Mouse (Mus musculus) forebrain, embryonic 15.5 days (tissue): ENCODE results near the gene E330009J07Rik. TPM values are rescaled to one million over a fixed set of nuclear protein-coding genes. Genes with fewer than 3 reads are reported as not detected.

ENCODE experiments used
- ATAC-seq: fragments of 200-750 bp; cut with Nextera tagmentation; replicated peaks from 2 replicates; pipeline ENCODE4 v1.8.0; 2017; ENCODE audit warnings: mild to moderate bottlenecking, moderate TSS enrichment, moderate library complexity
- H3K27ac ChIP-seq: fragments of 300-500 bp; sonication (generic); replicated peaks from 2 replicates; pipeline ENCODE4 v1.5.1; 2015; ENCODE audit warnings: mild to moderate bottlenecking, inconsistent platforms
- H3K27me3 ChIP-seq: fragments of 300-500 bp; sonication (generic); 2 replicates; pipeline ENCODE4 v1.6.1; 2015; ENCODE audit warnings: inconsistent platforms
- H3K36me3 ChIP-seq: fragments of 300-500 bp; sonication (generic); 2 replicates; pipeline ENCODE4 v1.6.1; 2015; ENCODE audit warnings: mild to moderate bottlenecking, inconsistent platforms
- H3K4me1 ChIP-seq: fragments of 300-500 bp; sonication (generic); 2 replicates; pipeline ENCODE4 v1.6.1; 2015; ENCODE audit warnings: inconsistent platforms
- H3K4me2 ChIP-seq: fragments of 300-500 bp; sonication (generic); replicated peaks from 2 replicates; pipeline ENCODE4 v1.6.1; 2015; ENCODE audit warnings: mild to moderate bottlenecking, inconsistent platforms
- H3K4me3 ChIP-seq: fragments of 300-500 bp; sonication (generic); 2 replicates; pipeline ENCODE4 v1.5.1; 2015; ENCODE audit warnings: mild to moderate bottlenecking, inconsistent platforms
- H3K9ac ChIP-seq: fragments of 300-500 bp; sonication (generic); replicated peaks from 2 replicates; pipeline ENCODE4 v1.6.1; 2015; ENCODE audit warnings: mild to moderate bottlenecking, inconsistent platforms
- H3K9me3 ChIP-seq: fragments of 300-500 bp; sonication (generic); 2 replicates; pipeline ENCODE4 v1.6.1; 2016; ENCODE audit warnings: inconsistent platforms
- WGBS: fragments of 180-500 bp; shearing (Covaris S2); methylation state at CpG from one replicate; pipeline ENCODE4 v1.1.7; 2015; ENCODE audit warnings: mixed read lengths; 5-methylcytosine and 5-hydroxymethylcytosine counted together
- polyA plus RNA-seq: library from polyadenylated mRNA; unstranded; fragments of >200 nt; fragmentation: Nextera tagmentation; extraction: Ambion mirVana; gene quantifications from 2 replicates; pipeline ENCODE4 v1.2.1, GENCODE M21; 2015

Gene E330009J07Rik
- polyA plus RNA-seq, 1 experiment from 2014 or later: 52.5 TPM

GRCm38 (mm10) chr6:40439731-40440130 is 3.8 kb upstream of the E330009J07Rik start:
- Histone ChIP-seq H3K9ac (no peak overlapping the region), H3K4me2 (no peak overlapping the region), H3K27me3 (no peaks in the 10 kb centered on the region), H3K4me3 (no peak overlapping the region), H3K9me3 (no peaks in the 10 kb centered on the region), H3K4me1 (peaks cover 37% of the 10 kb centered on the region), H3K36me3 (no peaks in the 10 kb centered on the region), H3K27ac (peak overlapping the region; percentile 58)
- 55% methylated on average over 12 of the region's 12 CpGs for WGBS
- no peak for ATAC-seq

- WGBS: 62% methylated on average over 5 of the region's 5 CpGs
- Histone ChIP-seq H3K4me3 (no peak within 1 kb of the TSS), H3K9ac (no peak within 1 kb of the TSS), H3K9me3 (no peaks in the 10 kb centered on the region), H3K4me2 (no peak within 1 kb of the TSS), H3K36me3 (no peaks in the 10 kb centered on the region), H3K27me3 (no peaks in the 10 kb centered on the region), H3K27ac (peak within 1 kb of the TSS; percentile 58), H3K4me1 (peaks cover 45% of the 10 kb centered on the region)
- no peak for ATAC-seq
Observed at GRCm38 (mm10) chr6:40438936-40439335, 3.0 kb upstream of the E330009J07Rik start, which contains the start of gene Wee2. Gene Wee2 (plus strand): TSS chr6:40439088.

GRCm38 (mm10) chr6:40435151-40436046 is 536 bp downstream of the E330009J07Rik start:
- no peaks in the 10 kb centered on the region for H3K9me3 ChIP-seq
- no peaks in the 10 kb centered on the region for H3K36me3 ChIP-seq
- no peaks in the 10 kb centered on the region for H3K27me3 ChIP-seq
- WGBS: under 1% methylated on average over 71 of the region's 72 CpGs
- H3K27ac ChIP-seq: peak overlapping the region; percentile 97
- H3K4me1 ChIP-seq: peaks cover 75% of the 10 kb centered on the region
- ATAC-seq: peak; percentile 59
- peak overlapping the region; percentile 90 for H3K9ac ChIP-seq
- H3K4me3 ChIP-seq: peak overlapping the region; percentile 71
- H3K4me2 ChIP-seq: peak overlapping the region; percentile 78

- H3K9me3 ChIP-seq: no peaks in the 10 kb centered on the region
- no peak for ATAC-seq
- H3K4me1 ChIP-seq: peaks cover 77% of the 10 kb centered on the region
- no peaks in the 10 kb centered on the region for H3K27me3 ChIP-seq
- peak overlapping the region; percentile 78 for H3K4me2 ChIP-seq
- WGBS: 9% methylated on average over 7 of the region's 7 CpGs
- H3K4me3 ChIP-seq: peak overlapping the region; percentile 71
- H3K9ac ChIP-seq: peak overlapping the region; percentile 90
- no peaks in the 10 kb centered on the region for H3K36me3 ChIP-seq
- H3K27ac ChIP-seq: peak overlapping the region; percentile 97
Observed at GRCm38 (mm10) chr6:40434697-40435096, 1.2 kb downstream of the E330009J07Rik start.

- 62% methylated on average over 17 of the region's 17 CpGs for WGBS
- Histone ChIP-seq H3K4me2 (peak overlapping the region; percentile 78), H3K27ac (peak overlapping the region; percentile 91), H3K4me1 (peaks cover 81% of the 10 kb centered on the region), H3K27me3 (no peaks in the 10 kb centered on the region), H3K9ac (no peak overlapping the region), H3K36me3 (no peaks in the 10 kb centered on the region), H3K9me3 (no peaks in the 10 kb centered on the region), H3K4me3 (peak overlapping the region; percentile 20)
- peak; percentile 49 for ATAC-seq
Observed at GRCm38 (mm10) chr6:40432346-40433275, 3.3 kb downstream of the E330009J07Rik start.

GRCm38 (mm10) chr6:40431812-40432211 is 4.1 kb downstream of the E330009J07Rik start:
- Histone ChIP-seq H3K27ac (peak overlapping the region; percentile 91), H3K27me3 (no peaks in the 10 kb centered on the region), H3K36me3 (no peaks in the 10 kb centered on the region), H3K4me3 (peak overlapping the region; percentile 20), H3K9me3 (no peaks in the 10 kb centered on the region), H3K4me1 (peaks cover 84% of the 10 kb centered on the region), H3K9ac (no peak overlapping the region), H3K4me2 (peak overlapping the region; percentile 78)
- ATAC-seq: no peak

GRCm38 (mm10) chr6:40431356-40431755 is 4.6 kb downstream of the E330009J07Rik start:
- no peak for ATAC-seq
- Histone ChIP-seq H3K9me3 (no peaks in the 10 kb centered on the region), H3K36me3 (no peaks in the 10 kb centered on the region), H3K9ac (no peak overlapping the region), H3K27me3 (no peaks in the 10 kb centered on the region), H3K4me3 (peak overlapping the region; percentile 5; the same call in 1 of the 2 replicates), H3K4me1 (peaks cover 80% of the 10 kb centered on the region), H3K4me2 (peak overlapping the region; percentile 78), H3K27ac (peak overlapping the region; percentile 91)
- 43% methylated on average over 4 of the region's 4 CpGs for WGBS

GRCm38 (mm10) chr6:40430878-40431277 is 5.1 kb downstream of the E330009J07Rik start:
- H3K4me2 ChIP-seq: peak overlapping the region; percentile 78
- ATAC-seq: no peak
- H3K27me3 ChIP-seq: no peaks in the 10 kb centered on the region
- H3K9ac ChIP-seq: no peak overlapping the region
- 46% methylated on average over 3 of the region's 3 CpGs for WGBS
- peak overlapping the region; percentile 5; the same call in 1 of the 2 replicates for H3K4me3 ChIP-seq
- no peaks in the 10 kb centered on the region for H3K9me3 ChIP-seq
- no peaks in the 10 kb centered on the region for H3K36me3 ChIP-seq
- H3K27ac ChIP-seq: peak overlapping the region; percentile 91
- H3K4me1 ChIP-seq: peaks cover 77% of the 10 kb centered on the region

GRCm38 (mm10) chr6:40430251-40430650 is 5.7 kb downstream of the E330009J07Rik start:
- Histone ChIP-seq H3K27ac (peak overlapping the region; percentile 91), H3K27me3 (no peaks in the 10 kb centered on the region), H3K4me3 (no peak overlapping the region), H3K36me3 (no peaks in the 10 kb centered on the region), H3K9me3 (no peaks in the 10 kb centered on the region), H3K4me1 (peaks cover 77% of the 10 kb centered on the region), H3K4me2 (peak overlapping the region; percentile 78; the same call in 1 of the 2 replicates), H3K9ac (no peak overlapping the region)
- ATAC-seq: no peak
- WGBS: 89% methylated on average over 3 of the region's 3 CpGs

GRCm38 (mm10) chr6:40429521-40429931 is 6.4 kb downstream of the E330009J07Rik start:
- Histone ChIP-seq H3K36me3 (no peaks in the 10 kb centered on the region), H3K4me1 (peaks cover 73% of the 10 kb centered on the region), H3K9ac (no peak overlapping the region), H3K4me2 (peak overlapping the region; percentile 12; the same call in 1 of the 2 replicates), H3K9me3 (no peaks in the 10 kb centered on the region), H3K4me3 (no peak overlapping the region), H3K27ac (peak overlapping the region; percentile 91), H3K27me3 (no peaks in the 10 kb centered on the region)
- ATAC-seq: no peak; the same call in 1 of the 2 replicates
- WGBS: 26% methylated on average over 4 of the region's 4 CpGs

- no peaks in the 10 kb centered on the region for H3K36me3 ChIP-seq
- WGBS: 44% methylated on average over 3 of the region's 3 CpGs
- H3K9me3 ChIP-seq: no peaks in the 10 kb centered on the region
- H3K4me3 ChIP-seq: no peak overlapping the region
- no peaks in the 10 kb centered on the region for H3K27me3 ChIP-seq
- 0 out of 2 replicates have a peak overlapping the region, but pooled peaks have one; percentile 1 for H3K4me2 ChIP-seq
- H3K9ac ChIP-seq: no peak overlapping the region
- peaks cover 65% of the 10 kb centered on the region for H3K4me1 ChIP-seq
- H3K27ac ChIP-seq: peak overlapping the region; percentile 71
- peak; percentile 49 for ATAC-seq
Observed at GRCm38 (mm10) chr6:40428696-40429095, 7.2 kb downstream of the E330009J07Rik start.
